Mouse (Mus musculus): Measurements from ENCODE around the gene Rpain. TPM values are rescaled to one million over a fixed set of nuclear protein-coding genes. Genes with fewer than 3 reads are reported as not detected.

Rpain gene
- polyA plus RNA-seq, 1 experiment from 2014 or later = 89.5 TPM

- H3K9me3 ChIP-seq = no peaks in the 10 kb centered on the region
- H3K4me1 ChIP-seq = peaks cover 22% of the 10 kb centered on the region
- H3K4me2 ChIP-seq = peak overlapping the region; percentile 63
- H3K9ac ChIP-seq = peak overlapping the region; percentile 71
- no peaks in the 10 kb centered on the region for H3K27me3 ChIP-seq
- H3K27ac ChIP-seq = peak overlapping the region; percentile 94
- WGBS = 17% methylated on average over 24 of the region's 24 CpGs
- ATAC-seq (ENCODE audit: low FRiP score) = peak; percentile 48; the same call in 1 of the 2 replicates
- H3K36me3 ChIP-seq (replicated peaks) = peaks cover 42% of the 10 kb centered on the region
- peak overlapping the region; percentile 88 for H3K4me3 ChIP-seq (replicated peaks)
Measured at GRCm38 (mm10) chr11:70970560-70971540, 837 bp downstream of the Rpain start.

- Histone ChIP-seq H3K36me3 (replicated peaks) (peaks cover 50% of the 10 kb centered on the region), H3K27me3 (no peaks in the 10 kb centered on the region)
- 55% methylated on average over 1 of the region's 1 CpGs for WGBS
Measured at GRCm38 (mm10) chr11:70972586-70972985, 2.6 kb downstream of the Rpain start.

GRCm38 (mm10) chr11:70973947-70974346, 3.9 kb downstream of the Rpain start:
- Histone ChIP-seq H3K4me2 (no peak overlapping the region), H3K27ac (no peak overlapping the region), H3K4me3 (replicated peaks) (no peak overlapping the region), H3K36me3 (replicated peaks) (peaks cover 64% of the 10 kb centered on the region), H3K27me3 (no peaks in the 10 kb centered on the region), H3K9ac (no peak overlapping the region), H3K9me3 (no peaks in the 10 kb centered on the region), H3K4me1 (peaks cover 9% of the 10 kb centered on the region)
- WGBS = 74% methylated on average over 4 of the region's 4 CpGs
- ATAC-seq (ENCODE audit: low FRiP score) = no peak

More at GRCm38 (mm10) chr11:70972586-70972985, 2.6 kb downstream of the Rpain start:
- no peak for ATAC-seq (ENCODE audit: low FRiP score)
- peaks cover 19% of the 10 kb centered on the region for H3K4me1 ChIP-seq
- no peaks in the 10 kb centered on the region for H3K9me3 ChIP-seq
- H3K27ac ChIP-seq = no peak overlapping the region
- H3K4me3 ChIP-seq (replicated peaks) = no peak overlapping the region
- no peak overlapping the region for H3K9ac ChIP-seq
- no peak overlapping the region for H3K4me2 ChIP-seq

- Histone ChIP-seq H3K4me2 (no peak overlapping the region), H3K9me3 (no peaks in the 10 kb centered on the region), H3K4me1 (peaks cover 5% of the 10 kb centered on the region), H3K4me3 (replicated peaks) (no peak overlapping the region), H3K36me3 (replicated peaks) (peaks cover 76% of the 10 kb centered on the region), H3K27me3 (no peaks in the 10 kb centered on the region), H3K9ac (no peak overlapping the region), H3K27ac (no peak overlapping the region)
- WGBS = 72% methylated on average over 2 of the region's 2 CpGs
- ATAC-seq (ENCODE audit: low FRiP score) = no peak
Measured at GRCm38 (mm10) chr11:70975193-70975592, 5.2 kb downstream of the Rpain start.

- H3K27me3 ChIP-seq = no peaks in the 10 kb centered on the region
- H3K4me3 ChIP-seq (replicated peaks) = no peak overlapping the region
- no peak overlapping the region for H3K27ac ChIP-seq
- 88% methylated on average over 6 of the region's 6 CpGs for WGBS
- H3K4me1 ChIP-seq = peaks cover 14% of the 10 kb centered on the region
- H3K9me3 ChIP-seq = no peaks in the 10 kb centered on the region
- no peak overlapping the region for H3K9ac ChIP-seq
- ATAC-seq (ENCODE audit: low FRiP score) = no peak
- no peak overlapping the region for H3K4me2 ChIP-seq
- H3K36me3 ChIP-seq (replicated peaks) = peaks cover 84% of the 10 kb centered on the region
Measured at GRCm38 (mm10) chr11:70977293-70977692, 7.3 kb downstream of the Rpain start.

- no peaks in the 10 kb centered on the region for H3K27me3 ChIP-seq
- H3K9me3 ChIP-seq = no peaks in the 10 kb centered on the region
- ATAC-seq (ENCODE audit: low FRiP score) = no peak
- H3K27ac ChIP-seq = no peak overlapping the region
- no peak overlapping the region for H3K4me3 ChIP-seq (replicated peaks)
- H3K4me1 ChIP-seq = peaks cover 14% of the 10 kb centered on the region
- WGBS = 91% methylated on average over 6 of the region's 6 CpGs
- H3K4me2 ChIP-seq = no peak overlapping the region
- no peak overlapping the region for H3K9ac ChIP-seq
- H3K36me3 ChIP-seq (replicated peaks) = peaks cover 68% of the 10 kb centered on the region
Measured at GRCm38 (mm10) chr11:70980232-70980631, 10.2 kb downstream of the Rpain start.

- Histone ChIP-seq H3K9ac (no peak overlapping the region), H3K4me1 (peaks cover 14% of the 10 kb centered on the region), H3K27ac (no peak overlapping the region), H3K27me3 (no peaks in the 10 kb centered on the region), H3K4me3 (replicated peaks) (0 out of 2 replicates have a peak overlapping the region, but pooled peaks have one; percentile 8), H3K36me3 (replicated peaks) (peaks cover 68% of the 10 kb centered on the region), H3K4me2 (peak overlapping the region; percentile 69), H3K9me3 (no peaks in the 10 kb centered on the region)
- ATAC-seq (ENCODE audit: low FRiP score) = no peak
- 93% methylated on average over 14 of the region's 14 CpGs for WGBS
Measured at GRCm38 (mm10) chr11:70980751-70981510, 10.9 kb downstream of the Rpain start.

GRCm38 (mm10) chr11:70982030-70982429, 12.0 kb downstream of the Rpain start:
- ATAC-seq (ENCODE audit: low FRiP score) = no peak

GRCm38 (mm10) chr11:70982557-70983228, 12.7 kb downstream of the Rpain start, which contains the start of gene C1qbp:
TSS of gene C1qbp (minus strand) at chr11:70983026.
- ATAC-seq (ENCODE audit: low FRiP score) = peak; percentile 95

More at GRCm38 (mm10) chr11:70982030-70982429, 12.0 kb downstream of the Rpain start:
- Histone ChIP-seq H3K9ac (peak overlapping the region; percentile 93), H3K27me3 (no peaks in the 10 kb centered on the region), H3K9me3 (no peaks in the 10 kb centered on the region), H3K4me3 (replicated peaks) (peak overlapping the region; percentile 100), H3K4me1 (peaks cover 14% of the 10 kb centered on the region), H3K36me3 (replicated peaks) (peaks cover 68% of the 10 kb centered on the region), H3K4me2 (peak overlapping the region; percentile 69), H3K27ac (no peak overlapping the region)
- 11% methylated on average over 12 of the region's 12 CpGs for WGBS

GRCm38 (mm10) chr11:71001167-71001566, 31.2 kb downstream of the Rpain start:
- peaks cover 16% of the 10 kb centered on the region for H3K4me1 ChIP-seq
- no peak overlapping the region for H3K9ac ChIP-seq
- no peaks in the 10 kb centered on the region for H3K27me3 ChIP-seq
- H3K4me2 ChIP-seq = no peak overlapping the region
- H3K27ac ChIP-seq = no peak overlapping the region
- peaks cover 35% of the 10 kb centered on the region for H3K36me3 ChIP-seq (replicated peaks)
- H3K9me3 ChIP-seq = no peaks in the 10 kb centered on the region
- ATAC-seq (ENCODE audit: low FRiP score) = no peak
- WGBS = 84% methylated on average over 4 of the region's 4 CpGs
- H3K4me3 ChIP-seq (replicated peaks) = no peak overlapping the region

More at GRCm38 (mm10) chr11:70982557-70983228, 12.7 kb downstream of the Rpain start, which contains the start of gene C1qbp:
- peaks cover 68% of the 10 kb centered on the region for H3K36me3 ChIP-seq (replicated peaks)
- H3K4me3 ChIP-seq (replicated peaks) = peak within 1 kb of the TSS; percentile 100
- peak within 1 kb of the TSS; percentile 69 for H3K4me2 ChIP-seq
- under 1% methylated on average over 64 of the region's 64 CpGs for WGBS
- H3K9me3 ChIP-seq = no peaks in the 10 kb centered on the region
- 0 out of 2 replicates have a peak within 1 kb of the TSS, but pooled peaks have one; percentile 56 for H3K27ac ChIP-seq
- H3K27me3 ChIP-seq = no peaks in the 10 kb centered on the region
- peak within 1 kb of the TSS; percentile 93 for H3K9ac ChIP-seq
- H3K4me1 ChIP-seq = peaks cover 14% of the 10 kb centered on the region

- peak overlapping the region; percentile 66 for H3K27ac ChIP-seq
- peaks cover 25% of the 10 kb centered on the region for H3K36me3 ChIP-seq (replicated peaks)
- H3K27me3 ChIP-seq = no peaks in the 10 kb centered on the region
- no peaks in the 10 kb centered on the region for H3K9me3 ChIP-seq
- ATAC-seq (ENCODE audit: low FRiP score) = peak; percentile 86
- H3K4me1 ChIP-seq = peaks cover 16% of the 10 kb centered on the region
- peak overlapping the region; percentile 83 for H3K4me2 ChIP-seq
- H3K4me3 ChIP-seq (replicated peaks) = peak overlapping the region; percentile 88
- peak overlapping the region; percentile 74 for H3K9ac ChIP-seq
- under 1% methylated on average over 48 of the region's 49 CpGs for WGBS
Measured at GRCm38 (mm10) chr11:71003611-71004315, 33.8 kb downstream of the Rpain start.
